Mouse (Mus musculus) CH12.LX (cell line): ENCODE measurements around the gene Onecut3. TPM values are rescaled to one million over a fixed set of nuclear protein-coding genes. Genes with fewer than 3 reads are reported as not detected.

Experiments
- DNase-seq: peaks from one replicate; pipeline ENCODE4 v3.0.0-alpha.2; 2013; ENCODE audit errors: extremely low read depth
- H3K27ac ChIP-seq: 2 replicates; pipeline ENCODE4 v1.5.1; 2012; ENCODE audit warnings: low read depth, mild to moderate bottlenecking, control low read depth, moderate library complexity; ENCODE audit not compliant: insufficient read depth
- H3K27me3 ChIP-seq: replicated peaks from 2 replicates; pipeline ENCODE3; 2012; ENCODE audit warnings: inconsistent platforms
- H3K36me3 ChIP-seq, 2 experiments: replicated peaks in 1 of 2; 2 replicates each; pipeline versions ENCODE3 to v1.6.1; 2012; ENCODE audit warnings: inconsistent platforms in 1 of 2, low read length in 1 of 2, mild to moderate bottlenecking in 1 of 2, mixed read lengths in 1 of 2, moderate library complexity in 1 of 2; ENCODE audit not compliant: control insufficient read depth in 1 of 2, insufficient read depth in 1 of 2
- H3K4me1 ChIP-seq, 2 experiments: 2 replicates each; pipeline ENCODE4 v1.6.1; 2012; ENCODE audit warnings: inconsistent platforms in 1 of 2, moderate library complexity in 1 of 2; ENCODE audit not compliant: insufficient read depth in 2 of 2, control insufficient read depth in 1 of 2
- H3K4me2 ChIP-seq: 2 replicates; pipeline ENCODE4 v1.6.1; 2012; ENCODE audit warnings: low read depth, mild to moderate bottlenecking, control low read depth; ENCODE audit not compliant: poor library complexity, insufficient read depth, severe bottlenecking
- H3K4me3 ChIP-seq, 3 experiments: fragments of 150-350 bp in 1 of 3; sonication (generic) in 1 of 3; replicated peaks in 1 of 3; 2 replicates each; pipeline versions ENCODE3 to v1.5.1; 2011 to 2012; ENCODE audit warnings: low read depth in 2 of 3, low read length in 2 of 3, mild to moderate bottlenecking in 2 of 3, moderate library complexity in 2 of 3, control low read depth in 1 of 3, improper control_type of control experiment in 1 of 3, inconsistent platforms in 1 of 3, mixed read lengths in 1 of 3; ENCODE audit not compliant: poor library complexity in 1 of 3
- H3K79me2 ChIP-seq: replicated peaks from 2 replicates; pipeline ENCODE4 v1.6.1; 2012; ENCODE audit warnings: mild to moderate bottlenecking, moderate library complexity; ENCODE audit not compliant: control insufficient read depth, poor library complexity, insufficient read depth, severe bottlenecking; ENCODE audit errors: extremely low read depth
- H3K9ac ChIP-seq: 2 replicates; pipeline ENCODE4 v1.6.1; 2012; ENCODE audit warnings: low read depth, mild to moderate bottlenecking, control low read depth, moderate library complexity; ENCODE audit not compliant: insufficient read depth
- H3K9me3 ChIP-seq: replicated peaks from 2 replicates; pipeline ENCODE3; 2012; ENCODE audit warnings: low read length, inconsistent platforms, mixed read lengths
- BHLHE40 ChIP-seq: IDR thresholded peaks from 2 replicates; pipeline ENCODE4 v1.6.1; 2011; ENCODE audit warnings: mild to moderate bottlenecking, low read depth, low read length, improper control_type of control experiment
- CHD1 ChIP-seq: IDR thresholded peaks from 2 replicates; pipeline ENCODE4 v1.6.1; 2012; ENCODE audit warnings: low read depth, low read length, improper control_type of control experiment, inconsistent platforms
- CHD2 ChIP-seq: IDR thresholded peaks from 2 replicates; pipeline ENCODE4 v1.6.1; 2011; ENCODE audit warnings: low read length, improper control_type of control experiment
- CTCF ChIP-seq, 2 experiments: IDR thresholded peaks in 1 of 2; conservative IDR thresholded peaks in 1 of 2; 2 replicates each; pipeline ENCODE4 v1.5.1; 2011 to 2012; ENCODE audit warnings: low read depth in 2 of 2, low read length in 2 of 2, improper control_type of control experiment in 1 of 2, inconsistent platforms in 1 of 2, mild to moderate bottlenecking in 1 of 2, moderate library complexity in 1 of 2
- ELF1 ChIP-seq: IDR thresholded peaks from 2 replicates; pipeline ENCODE4 v1.6.1; 2014; ENCODE audit warnings: low read depth, mild to moderate bottlenecking, inconsistent platforms, low read length, improper control_type of control experiment
- EP300 ChIP-seq: IDR thresholded peaks from 2 replicates; pipeline ENCODE4 v1.6.1; 2011; ENCODE audit warnings: low read length, improper control_type of control experiment
- ETS1 ChIP-seq: conservative IDR thresholded peaks from 2 replicates; pipeline ENCODE4 v1.6.1; 2012; ENCODE audit warnings: low read depth, mild to moderate bottlenecking, inconsistent platforms, low read length, improper control_type of control experiment, moderate library complexity
- HCFC1 ChIP-seq: IDR thresholded peaks from 2 replicates; pipeline ENCODE4 v1.6.1; 2012; ENCODE audit warnings: low read depth, mild to moderate bottlenecking, inconsistent platforms, low read length, improper control_type of control experiment
- IRF4 ChIP-seq: IDR thresholded peaks from 2 replicates; pipeline ENCODE4 v1.6.1; 2014; ENCODE audit warnings: low read depth, mild to moderate bottlenecking, inconsistent platforms, low read length, improper control_type of control experiment
- MAFK ChIP-seq: IDR thresholded peaks from 2 replicates; pipeline ENCODE4 v1.6.1; 2011; ENCODE audit warnings: low read length, improper control_type of control experiment; ENCODE audit not compliant: insufficient replicate concordance
- MAX ChIP-seq: IDR thresholded peaks from 2 replicates; pipeline ENCODE4 v1.6.1; 2011; ENCODE audit warnings: low read length, improper control_type of control experiment
- MEF2A ChIP-seq: IDR thresholded peaks from 2 replicates; pipeline ENCODE4 v1.6.1; 2014; ENCODE audit warnings: low read depth, mild to moderate bottlenecking, inconsistent platforms, low read length, improper control_type of control experiment, borderline replicate concordance
- NELFE ChIP-seq: IDR thresholded peaks from 2 replicates; pipeline ENCODE4 v1.6.1; 2011; ENCODE audit warnings: low read depth, low read length, improper control_type of control experiment
- POLR2A ChIP-seq: IDR thresholded peaks from 2 replicates; pipeline ENCODE4 v1.6.1; 2011; ENCODE audit warnings: low read depth, mild to moderate bottlenecking, improper control_type of control experiment, low read length
- POLR2AphosphoS2 ChIP-seq: IDR thresholded peaks from 2 replicates; pipeline ENCODE4 v1.6.1; 2011; ENCODE audit warnings: low read depth, low read length, improper control_type of control experiment
- RAD21 ChIP-seq: IDR thresholded peaks from 2 replicates; pipeline ENCODE4 v1.6.1; 2011; ENCODE audit warnings: low read depth, mild to moderate bottlenecking, low read length, improper control_type of control experiment, moderate library complexity
- RCOR1 ChIP-seq: conservative IDR thresholded peaks from 2 replicates; pipeline ENCODE4 v1.6.1; 2012; ENCODE audit warnings: low read depth, mild to moderate bottlenecking, inconsistent platforms, low read length, improper control_type of control experiment
- SMC3 ChIP-seq: IDR thresholded peaks from 2 replicates; pipeline ENCODE4 v1.6.1; 2011; ENCODE audit warnings: low read depth, low read length, improper control_type of control experiment
- UBTF ChIP-seq: IDR thresholded peaks from 2 replicates; pipeline ENCODE4 v1.6.1; 2012; ENCODE audit warnings: low read depth, mild to moderate bottlenecking, inconsistent platforms, low read length, improper control_type of control experiment, moderate library complexity
- USF1 ChIP-seq: IDR thresholded peaks from 2 replicates; pipeline ENCODE4 v1.6.1; 2014; ENCODE audit warnings: low read depth, mild to moderate bottlenecking, inconsistent platforms, low read length, improper control_type of control experiment
- ZC3H11A ChIP-seq: IDR thresholded peaks from 2 replicates; pipeline ENCODE4 v1.6.1; 2012; ENCODE audit warnings: low read depth, mild to moderate bottlenecking, inconsistent platforms, low read length, improper control_type of control experiment
- ZKSCAN1 ChIP-seq: IDR thresholded peaks from 2 replicates; pipeline ENCODE4 v1.6.1; 2012; ENCODE audit warnings: low read depth, inconsistent platforms, low read length, improper control_type of control experiment, borderline replicate concordance
- ZMIZ1 ChIP-seq: IDR thresholded peaks from 2 replicates; pipeline ENCODE4 v1.6.1; 2012; ENCODE audit warnings: low read depth, mild to moderate bottlenecking, inconsistent platforms, low read length, improper control_type of control experiment
- ZNF384 ChIP-seq: IDR thresholded peaks from 2 replicates; pipeline ENCODE4 v1.6.1; 2012; ENCODE audit warnings: low read depth, low read length, improper control_type of control experiment, inconsistent platforms
- dilution Hi-C: fragments of 300-500 bp; cut with MboI; formaldehyde crosslinking; loops from 2 replicates; pipeline ENCODE4 v1.14.3; 2020; ENCODE audit warnings: low sequenced_read_pairs; ENCODE audit not compliant: extremely low pct_unique_long_range_greater_than_20kb, extremely low pct_ligation_motif_present
- in situ Hi-C: fragments of 300-500 bp; cut with MboI; formaldehyde crosslinking; loops from 3 replicates; pipeline ENCODE4 v1.14.3; 2019; ENCODE audit warnings: low sequenced_read_pairs, low pct_ligation_motif_present, low pct_unique_long_range_greater_than_20kb, mixed read lengths
- polyA plus RNA-seq: library from polyadenylated mRNA; unstranded; fragments of >175 nt; gene quantifications from 2 replicates; pipeline ENCODE4 v1.2.1, GENCODE M21; 2012; ENCODE audit warnings: low read depth; ENCODE audit not compliant: insufficient read length
- total RNA-seq, 2 experiments: library from RNA; depleted of rRNA; stranded (reverse); fragments of 300-350 nt in 1 of 2; fragments of >200 nt in 1 of 2; gene quantifications; 2 replicates each; pipeline ENCODE4 v1.2.3; 2012 to 2014

Gene Onecut3
- total and polyA plus RNA-seq, 3 experiments = not detected

- Histone ChIP-seq H3K79me2 (no peaks in the 10 kb centered on the region), H3K4me3 (no peak overlapping the region), H3K9me3 (peaks cover 3% of the 10 kb centered on the region), H3K4me2 (no peak overlapping the region), H3K9ac (no peak overlapping the region), H3K27ac (no peak overlapping the region), H3K36me3 (no peaks in the 10 kb centered on the region), H3K27me3 (peaks cover 37% of the 10 kb centered on the region), H3K4me1 (peaks cover 3 to 8% of the 10 kb centered on the region in 2 experiments)
- DNase-seq = no peak
- TF ChIP-seq NELFE = no peak
- no peak for TF ChIP-seq ZKSCAN1
- TF ChIP-seq POLR2AphosphoS2 = no peak
- no peak for TF ChIP-seq MEF2A
- TF ChIP-seq CTCF (conservative IDR thresholded peaks at IDR 0.05 in 1 of 2, IDR thresholded peaks at IDR 0.05 in 1 of 2; ENCODE audit: low read depth in 2 of 2, low read length in 2 of 2) = no peak
- TF ChIP-seq MAX = no peak
- no peak for TF ChIP-seq ZMIZ1
- TF ChIP-seq ZNF384 = no peak
- TF ChIP-seq RCOR1 = no peak
- no peak for TF ChIP-seq IRF4
- no peak for TF ChIP-seq ELF1
- TF ChIP-seq BHLHE40 = no peak
- no peak for TF ChIP-seq SMC3
- no peak for TF ChIP-seq MAFK
- TF ChIP-seq UBTF = no peak
- TF ChIP-seq POLR2A = no peak
- TF ChIP-seq ETS1 = no peak
- no peak for TF ChIP-seq RAD21
- no peak for TF ChIP-seq EP300
- no peak for TF ChIP-seq CHD1
- dilution Hi-C loops = no loop called here
- in situ Hi-C loops = no loop called here
Observed at GRCm38 (mm10) chr10:80455697-80456096, 38.9 kb upstream of the Onecut3 start.

GRCm38 (mm10) chr10:80459236-80459635 is 35.4 kb upstream of the Onecut3 start:
- H3K9me3 ChIP-seq = peaks cover 3% of the 10 kb centered on the region
- H3K79me2 ChIP-seq = no peaks in the 10 kb centered on the region
- H3K27ac ChIP-seq = no peak overlapping the region
- H3K4me3 ChIP-seq = no peak overlapping the region
- no peak for DNase-seq
- in situ Hi-C loops (no loop called here), dilution Hi-C loops (no loop called here)
- H3K9ac ChIP-seq = no peak overlapping the region
- H3K4me1 ChIP-seq = peaks cover 6 to 12% of the 10 kb centered on the region in 2 experiments
- H3K27me3 ChIP-seq = peaks cover 32% of the 10 kb centered on the region
- H3K4me2 ChIP-seq = no peak overlapping the region
- H3K36me3 ChIP-seq = no peaks in the 10 kb centered on the region
- TF ChIP-seq ETS1 (no peak), HCFC1 (no peak), POLR2A (no peak), SMC3 (no peak), NELFE (no peak), ZC3H11A (no peak), USF1 (no peak), CHD2 (no peak)
- TF ChIP-seq, all 38 proteins: peak for 0
